Mouse (Mus musculus) ovary, postnatal 14 days (tissue): ENCODE data around the gene Lbhd1.
A peak's percentile ranks its signal among the peaks of the same experiment; 100 is the strongest.
"Not testable (repeated sequence)": the region's sequence is repeated elsewhere in the genome, so short reads cannot be mapped to it uniquely, and the experiment has no call there.

Experiments
- DNase-seq: peaks from one replicate; pipeline ENCODE4 v3.0.0; 2022; ENCODE audit warnings: low spot score

Lbhd1 gene

DNA sequence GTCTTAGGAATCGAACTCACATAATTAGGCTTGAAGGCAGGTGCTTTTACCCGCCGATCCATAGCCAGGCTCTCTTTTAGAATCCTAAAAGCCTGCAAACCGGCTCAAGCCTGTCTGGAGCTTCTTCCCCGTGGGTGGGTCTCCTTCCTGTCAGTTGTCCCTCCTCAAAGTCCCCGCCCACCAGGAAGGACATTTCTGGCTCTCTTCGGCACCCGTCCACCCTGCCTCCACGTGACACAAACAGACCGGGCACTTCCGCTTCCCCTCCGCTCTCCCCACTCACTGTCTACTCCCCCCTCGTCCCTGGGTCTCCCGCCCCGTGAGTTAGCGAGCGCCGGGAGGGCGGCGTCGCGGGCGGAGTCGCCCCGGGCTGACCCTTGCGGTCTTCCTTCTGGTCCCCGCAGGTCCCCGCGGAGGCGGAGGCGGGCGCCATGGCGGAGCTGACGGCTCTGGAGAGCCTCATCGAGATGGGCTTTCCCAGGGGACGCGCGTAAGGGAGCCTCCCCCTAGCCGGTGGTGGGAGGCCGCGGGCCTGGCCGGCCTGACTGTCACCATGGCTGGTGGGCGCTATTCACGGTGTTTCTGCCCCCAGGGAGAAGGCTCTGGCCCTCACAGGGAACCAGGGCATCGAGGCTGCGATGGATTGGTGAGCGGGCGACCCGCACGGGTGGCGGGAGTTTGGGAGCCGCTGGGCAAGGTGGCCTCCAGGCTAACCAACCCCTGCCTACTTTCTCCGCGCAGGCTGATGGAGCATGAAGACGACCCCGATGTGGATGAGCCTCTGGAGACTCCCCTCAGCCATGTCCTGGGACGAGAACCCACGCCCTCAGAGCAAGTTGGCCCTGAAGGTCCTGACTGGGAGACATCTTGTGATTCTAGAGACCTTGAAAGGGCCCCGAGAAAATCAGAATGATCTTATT, 12.0 kb upstream of the Lbhd1 start, which contains the start of gene Ubxn1:
TSS of gene Ubxn1 (plus strand) at position 230 of the 920 bp plus-strand sequence.
- DNase-seq, result peak; percentile 93

DNA sequence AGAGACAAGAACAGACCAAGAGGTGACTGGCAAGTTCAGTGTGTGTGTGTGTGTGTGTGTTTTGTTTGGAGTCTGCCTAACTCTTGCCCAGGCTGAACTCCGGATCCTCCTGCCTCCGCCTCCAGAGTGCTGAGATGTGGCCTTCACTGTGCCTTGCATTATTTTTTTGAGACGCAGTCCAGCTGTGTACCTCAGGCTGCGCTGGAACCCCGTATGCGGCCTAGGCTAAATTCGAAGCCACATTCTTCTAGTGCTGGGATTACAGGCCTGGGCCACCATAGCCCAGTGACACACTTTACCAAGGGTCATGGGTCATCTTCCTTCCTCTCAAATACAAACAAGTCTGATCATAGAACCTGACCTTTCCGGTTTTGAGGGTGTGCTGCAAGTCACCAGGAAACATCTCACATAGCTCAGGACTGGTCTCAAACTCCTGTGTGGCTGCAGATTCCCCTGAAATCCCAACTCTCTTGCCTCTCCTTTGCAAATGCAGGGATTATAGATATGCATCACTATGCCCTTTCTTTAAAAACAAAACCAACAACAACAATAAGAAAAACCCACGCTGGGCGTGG, 11.2 kb upstream of the Lbhd1 start:
- no peak for DNase-seq

DNA sequence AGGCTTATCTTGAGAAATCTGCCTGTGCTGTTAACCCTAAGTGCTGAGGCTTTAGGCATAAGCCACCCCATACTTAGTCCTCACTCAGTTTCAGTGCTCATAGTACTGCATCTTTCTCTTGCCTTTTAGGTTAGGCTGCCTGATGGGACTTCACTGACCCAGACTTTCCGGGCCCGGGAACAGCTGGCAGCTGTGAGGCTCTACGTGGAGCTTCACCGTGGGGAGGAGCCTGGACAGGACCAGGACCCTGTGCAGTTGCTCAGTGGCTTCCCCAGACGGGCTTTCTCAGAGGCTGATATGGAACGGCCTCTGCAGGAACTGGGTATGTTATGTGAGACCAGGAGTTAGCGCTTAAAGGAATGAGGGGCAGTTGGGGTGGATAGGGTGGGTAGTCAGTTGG, 8.5 kb upstream of the Lbhd1 start:
- DNase-seq, result no peak

DNA sequence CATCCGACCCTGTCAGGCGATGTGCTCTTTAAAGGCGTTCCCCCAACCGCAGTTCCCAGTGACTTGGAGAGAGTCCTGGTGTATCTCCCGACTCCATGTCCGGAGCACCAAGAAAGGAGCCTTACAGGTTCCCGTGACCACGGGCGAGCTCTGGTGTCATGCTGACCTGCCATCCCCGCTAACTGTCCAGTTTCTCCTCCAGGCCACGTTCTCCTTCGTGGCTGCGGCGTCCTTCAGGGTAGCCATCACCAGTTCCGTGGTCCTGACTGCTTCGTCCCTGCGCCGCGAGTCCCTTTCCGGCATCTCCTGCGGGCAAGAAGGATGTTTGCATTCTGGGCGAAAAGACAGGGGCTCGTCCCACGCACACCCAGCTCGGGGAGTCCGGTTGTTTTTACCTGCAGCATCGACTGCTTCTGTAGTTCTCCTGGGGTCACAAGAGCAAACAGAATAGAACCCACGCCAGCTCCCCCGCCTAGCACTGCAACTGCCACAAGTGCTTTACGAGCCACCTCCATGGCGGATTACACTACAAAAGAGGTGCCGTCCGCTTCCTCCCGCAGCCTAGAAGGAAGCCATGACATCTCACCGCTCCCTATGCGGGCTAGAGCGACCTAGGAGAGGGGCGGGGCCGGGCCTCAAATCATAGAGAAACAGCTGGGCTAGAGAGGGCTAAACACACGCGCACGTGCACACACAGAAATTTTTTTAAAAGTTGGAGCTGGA, 3.1 kb upstream of the Lbhd1 start, which contains the start of gene Uqcc3:
TSS of gene Uqcc3 (minus strand) at position 613 of the 723 bp plus-strand sequence.
- peak; percentile 78 for DNase-seq

DNA sequence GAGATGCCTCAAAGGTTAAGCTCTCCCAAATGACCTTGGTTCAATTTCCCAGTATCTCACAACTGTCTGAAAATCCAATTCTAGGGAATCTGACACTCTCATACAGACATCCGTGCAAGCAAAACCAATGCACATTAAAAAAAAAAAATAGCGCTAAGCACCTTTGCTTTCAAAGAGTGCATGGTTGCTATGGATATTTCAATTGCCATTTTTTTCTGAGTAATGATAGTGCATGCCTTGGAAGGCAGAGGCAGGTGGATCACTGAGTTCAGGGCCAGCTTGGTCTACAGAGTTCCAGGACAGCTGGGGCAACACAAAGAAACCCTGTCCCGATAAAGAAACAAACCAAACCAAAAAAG, 2.5 kb upstream of the Lbhd1 start:
- DNase-seq, result no peak

DNA sequence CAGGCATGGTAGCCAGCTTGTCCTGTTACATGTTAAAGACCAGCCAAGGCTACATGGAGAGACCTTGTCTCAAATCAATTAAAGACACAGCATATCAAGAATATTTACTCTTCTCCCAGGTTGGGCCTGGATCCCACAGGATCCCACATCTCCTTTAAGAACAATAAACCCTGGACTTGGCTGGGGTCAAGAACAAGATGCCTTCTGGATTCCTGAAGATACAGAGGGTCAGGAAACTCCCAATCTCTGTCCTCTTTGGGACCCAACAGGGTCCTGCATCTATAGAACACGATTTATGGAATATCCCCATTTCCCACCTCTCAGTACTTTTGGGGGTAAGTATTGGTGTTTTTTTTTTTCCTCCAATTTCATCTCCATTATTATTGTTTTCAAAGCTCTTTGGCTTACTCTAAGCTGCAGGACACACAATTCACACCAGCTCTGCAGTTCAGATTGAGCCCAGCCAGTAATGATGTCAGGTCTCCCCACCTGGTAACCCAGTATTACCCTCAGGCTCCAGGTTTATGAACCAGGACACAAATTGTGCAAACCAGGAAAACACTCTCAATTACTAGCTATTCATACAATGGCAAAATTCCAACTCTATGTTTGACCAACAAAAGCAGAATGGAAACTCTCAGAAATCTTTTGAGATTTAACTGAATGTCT, 3.5 kb downstream of the Lbhd1 start:
- DNase-seq, result no peak

DNA sequence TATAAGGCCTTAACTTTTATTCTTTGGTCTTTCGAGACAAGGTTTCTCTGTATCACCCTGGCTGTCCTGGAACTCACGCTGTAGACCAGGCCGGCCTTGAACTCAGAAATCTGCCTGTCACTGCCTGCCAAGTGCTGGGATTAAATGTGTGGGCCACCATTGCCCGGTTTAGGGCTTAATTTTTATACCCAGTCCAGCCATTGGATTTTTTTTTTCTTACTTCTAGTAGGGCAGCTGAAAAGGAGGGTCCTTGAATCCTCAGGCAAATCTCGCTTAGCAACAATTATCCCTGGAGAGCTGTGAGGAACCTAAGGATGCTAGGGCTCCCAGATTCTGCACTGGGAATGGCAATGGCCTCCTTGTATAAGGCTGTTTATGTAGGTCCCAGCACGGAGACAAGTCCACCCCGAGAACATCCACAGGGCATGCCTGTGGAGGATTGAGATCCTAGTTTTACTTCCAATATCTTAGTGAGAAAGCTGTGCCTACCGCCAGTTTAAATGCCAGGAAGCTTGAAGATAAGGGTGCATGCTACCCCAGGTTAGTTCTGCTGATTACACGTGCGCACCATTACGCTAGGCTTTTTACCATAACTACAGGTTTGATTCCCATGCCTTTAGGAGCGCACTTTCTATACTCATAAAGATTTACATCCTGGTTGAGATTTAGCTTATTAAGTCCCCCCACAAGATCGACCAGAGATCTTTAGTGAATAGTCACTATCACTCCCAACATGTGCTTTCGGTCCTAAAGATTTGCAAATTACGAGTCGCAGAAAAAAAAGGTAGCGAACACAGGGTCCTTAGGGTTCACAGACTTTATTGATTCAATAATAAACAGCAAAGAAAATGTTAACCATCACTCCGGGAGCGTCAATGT, 4.3 kb downstream of the Lbhd1 start:
- DNase-seq, result no peak

DNA sequence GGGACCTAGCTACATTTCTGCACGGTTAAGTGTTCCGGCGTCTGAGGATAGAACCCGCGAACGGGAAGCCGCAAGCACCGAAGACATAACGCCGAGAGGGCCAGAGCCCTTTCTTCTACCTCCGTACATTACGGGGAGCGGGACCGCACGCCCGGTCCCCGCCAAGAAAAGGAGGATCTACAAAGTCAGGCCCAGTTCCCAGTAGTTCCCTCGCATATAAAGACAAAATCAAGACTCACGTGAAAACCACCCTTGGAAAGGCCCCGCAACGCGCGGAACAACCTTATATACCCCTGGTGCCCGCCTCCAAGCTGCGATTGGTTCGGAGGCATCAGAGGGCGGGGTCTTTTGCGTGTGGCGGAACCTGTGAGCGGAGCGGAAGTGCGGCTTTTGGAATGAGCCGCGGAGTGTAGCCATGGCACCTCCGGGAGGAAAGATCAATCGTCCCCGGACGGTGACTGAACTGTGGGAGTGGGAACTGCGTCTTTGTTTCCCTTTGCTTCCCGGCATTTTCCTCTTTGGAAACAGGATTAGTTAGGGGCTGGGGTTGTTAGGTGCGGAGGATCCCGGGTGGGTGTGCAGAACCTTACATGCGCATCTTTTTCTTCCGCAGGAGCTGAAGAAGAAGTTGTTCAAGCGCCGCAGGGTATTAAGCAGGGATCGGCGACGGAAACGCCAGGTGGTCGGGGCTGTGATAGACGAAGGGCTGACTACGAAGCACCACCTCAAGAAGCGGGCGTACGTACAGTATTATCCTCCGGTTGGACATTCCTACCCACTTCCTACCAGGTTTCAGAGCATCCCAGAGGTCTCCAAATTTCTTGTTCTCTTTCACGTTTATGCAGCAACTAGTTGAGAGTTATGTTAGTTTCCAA, 5.2 kb downstream of the Lbhd1 start, which contains the start of the genes 1810009A15Rik and Gm49416:
TSS of gene 1810009A15Rik (plus strand) at position 343 of the 875 bp plus-strand sequence.
TSS of gene Gm49416 (plus strand) at position 416 of the 875 bp plus-strand sequence.
- peak; percentile 89 for DNase-seq

DNA sequence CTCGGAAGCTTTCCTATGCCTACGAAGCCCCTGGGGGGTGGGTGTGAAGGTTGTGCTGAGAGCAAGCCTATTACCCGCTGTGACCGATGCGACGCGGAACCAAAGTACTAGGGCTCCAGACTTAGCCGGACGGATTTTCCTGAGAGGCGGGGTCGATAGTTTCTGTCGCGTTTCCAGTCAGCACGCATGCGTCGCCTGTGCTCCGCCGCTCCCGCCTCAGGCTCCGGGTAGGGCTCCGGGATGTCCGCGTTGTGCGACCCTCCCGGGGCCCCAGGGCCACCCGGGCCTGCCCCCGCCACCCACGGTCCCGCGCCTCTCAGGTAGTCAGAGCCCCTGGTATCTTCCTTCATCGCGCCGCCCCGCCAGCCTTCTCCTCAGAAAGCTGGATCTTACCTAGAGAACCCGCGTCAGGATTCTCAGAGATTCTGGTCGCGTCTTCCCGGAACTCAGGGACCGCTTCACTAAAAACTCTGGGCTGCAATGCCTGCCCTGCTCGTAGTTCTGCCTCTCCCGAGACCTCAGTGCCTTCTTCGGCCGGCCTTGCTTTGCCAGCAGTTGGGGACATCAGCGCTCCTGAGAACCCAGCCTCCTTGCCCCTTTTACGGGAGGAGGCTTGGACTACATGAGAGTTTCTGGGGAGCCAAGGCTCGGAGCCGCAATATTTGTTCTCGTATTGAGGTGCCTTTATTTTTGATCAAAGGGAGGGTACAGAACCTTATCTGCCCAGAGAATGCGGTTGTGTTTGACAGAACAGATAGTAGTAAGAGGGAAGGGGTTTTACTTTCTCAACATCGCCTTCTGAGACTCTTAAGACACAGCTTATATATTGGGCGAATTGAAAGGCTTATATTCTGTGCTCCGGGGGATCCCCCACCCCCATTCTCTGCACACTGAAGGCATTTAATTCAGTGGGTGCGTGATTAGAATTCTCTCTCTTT, 9.6 kb downstream of the Lbhd1 start, which contains the start of gene Ints5:
TSS of gene Ints5 (plus strand) at position 177 of the 938 bp plus-strand sequence.
- peak; percentile 70 for DNase-seq

DNA sequence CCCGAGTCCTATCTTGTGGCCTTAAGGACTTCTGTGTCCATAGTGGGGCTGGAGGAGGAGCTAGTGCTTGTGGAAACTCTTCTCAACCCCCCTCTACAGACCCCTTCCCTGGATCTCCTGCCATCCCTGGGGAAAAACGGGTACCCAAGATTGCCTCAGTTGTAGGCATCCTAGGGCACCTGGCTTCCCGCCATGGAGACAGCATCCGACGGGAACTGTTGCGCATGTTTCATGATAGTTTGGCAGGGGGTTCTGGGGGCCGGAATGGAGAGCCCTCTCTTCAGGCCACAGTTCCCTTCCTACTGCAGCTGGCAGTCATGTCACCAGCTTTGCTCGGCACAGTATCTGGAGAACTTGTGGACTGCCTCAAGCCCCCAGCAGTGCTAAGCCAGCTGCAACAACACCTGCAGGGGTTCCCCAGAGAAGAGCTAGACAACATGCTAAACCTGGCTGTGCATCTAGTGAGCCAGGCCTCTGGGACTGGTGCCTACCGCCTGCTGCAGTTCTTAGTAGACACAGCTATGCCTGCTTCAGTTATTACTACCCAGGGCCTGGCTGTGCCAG, 11.9 kb downstream of the Lbhd1 start:
- no peak for DNase-seq

DNA sequence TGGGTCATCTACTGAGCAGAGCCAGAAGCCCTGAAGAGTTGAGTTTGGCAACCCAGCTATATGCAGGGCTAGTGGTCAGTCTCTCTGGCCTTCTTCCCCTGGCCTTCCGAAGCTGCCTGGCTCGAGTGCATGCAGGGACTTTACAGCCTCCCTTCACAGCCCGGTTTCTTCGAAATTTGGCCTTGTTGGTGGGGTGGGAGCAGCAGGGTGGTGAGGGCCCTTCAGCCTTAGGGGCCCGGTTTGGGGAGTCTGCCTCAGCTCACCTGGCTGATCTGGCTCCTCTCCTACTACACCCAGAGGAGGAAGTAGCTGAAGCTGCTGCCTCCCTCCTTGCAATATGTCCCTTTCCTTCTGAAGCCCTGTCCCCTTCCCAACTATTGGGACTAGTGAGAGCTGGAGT, 12.7 kb downstream of the Lbhd1 start:
- not testable (repeated sequence) for DNase-seq

DNA sequence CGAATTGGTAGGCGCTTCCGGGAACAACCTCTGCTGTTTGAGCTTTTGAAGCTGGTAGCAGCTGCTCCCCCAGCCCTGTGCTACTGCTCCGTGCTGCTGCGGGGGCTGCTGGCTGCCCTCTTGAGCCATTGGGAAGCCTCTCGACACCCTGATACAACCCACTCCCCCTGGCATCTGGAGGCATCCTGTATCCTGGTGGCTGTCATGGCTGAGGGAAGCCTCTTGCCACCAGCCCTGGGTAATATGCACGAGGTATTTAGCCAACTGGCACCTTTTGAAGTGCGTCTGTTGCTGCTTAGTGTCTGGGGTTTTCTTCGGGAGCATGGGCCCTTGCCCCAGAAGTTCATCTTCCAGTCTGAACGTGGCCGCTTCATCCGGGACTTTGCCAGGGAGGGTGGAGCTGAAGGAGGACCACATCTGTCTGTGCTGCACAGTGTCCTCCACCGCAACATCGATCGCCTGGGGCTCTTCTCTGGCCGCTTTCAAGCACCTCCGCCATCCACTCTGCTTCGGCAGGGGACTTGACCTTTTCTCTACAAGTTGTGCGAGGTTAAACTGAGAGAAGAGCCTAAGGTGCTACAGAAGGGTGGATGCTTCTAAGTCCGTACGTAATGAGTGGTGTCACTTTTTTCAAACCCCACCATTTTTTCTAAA, 13.8 kb downstream of the Lbhd1 start:
- DNase-seq, result peak; percentile 49

DNA sequence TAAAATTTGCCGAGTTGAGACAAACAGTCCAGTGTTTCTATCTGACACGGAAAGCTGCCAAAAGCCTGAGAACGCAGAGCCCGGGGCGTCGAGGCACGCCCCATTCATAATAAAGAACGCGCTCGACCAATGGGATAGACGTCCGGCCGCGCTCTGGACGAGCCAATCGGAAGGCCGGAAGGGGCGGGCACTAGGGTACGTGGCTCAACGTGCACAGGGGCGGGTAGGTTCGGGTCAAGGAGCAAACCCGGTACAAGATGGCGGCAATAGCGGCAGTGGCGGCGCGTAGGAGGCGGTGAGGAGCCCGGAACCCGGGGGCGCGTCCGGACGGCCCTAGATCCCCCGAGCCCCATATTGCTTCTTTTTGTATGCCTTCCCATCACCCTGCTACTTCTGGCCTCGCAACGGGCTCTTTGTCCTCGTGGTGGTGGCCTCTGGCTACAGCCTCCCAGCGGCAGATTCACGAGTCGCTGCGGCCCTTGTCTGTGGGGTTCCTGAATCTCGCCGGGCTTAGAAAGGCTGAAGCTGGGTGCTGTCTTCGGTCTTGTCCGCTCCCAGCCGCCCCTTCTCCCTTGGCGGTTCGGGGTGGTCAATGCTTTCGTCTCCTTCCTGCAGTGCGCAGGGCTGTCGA, 14.4 kb downstream of the Lbhd1 start, which contains the start of gene Ganab:
TSS of gene Ganab (plus strand) at position 207 of the 631 bp plus-strand sequence.
- peak; percentile 87 for DNase-seq

DNA sequence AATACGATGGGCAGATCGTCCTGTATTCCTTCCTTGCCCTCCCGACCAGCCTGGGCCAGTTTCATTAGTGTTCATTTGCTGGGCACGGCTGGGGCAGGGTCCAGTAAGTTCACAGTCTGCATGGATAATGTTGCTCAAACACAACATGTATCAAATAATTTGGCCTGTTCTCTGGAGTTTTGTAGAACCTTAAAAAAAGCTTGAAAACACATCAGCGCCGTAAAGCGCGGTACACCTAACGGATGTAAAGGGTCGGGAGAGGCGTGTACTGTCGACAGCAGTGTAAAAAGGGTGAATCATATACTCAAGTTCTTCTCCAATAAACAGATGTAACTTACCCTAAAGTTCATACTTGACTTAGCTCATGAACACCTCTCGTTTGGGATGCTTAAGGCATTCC, 15.0 kb downstream of the Lbhd1 start:
- no peak for DNase-seq

DNA sequence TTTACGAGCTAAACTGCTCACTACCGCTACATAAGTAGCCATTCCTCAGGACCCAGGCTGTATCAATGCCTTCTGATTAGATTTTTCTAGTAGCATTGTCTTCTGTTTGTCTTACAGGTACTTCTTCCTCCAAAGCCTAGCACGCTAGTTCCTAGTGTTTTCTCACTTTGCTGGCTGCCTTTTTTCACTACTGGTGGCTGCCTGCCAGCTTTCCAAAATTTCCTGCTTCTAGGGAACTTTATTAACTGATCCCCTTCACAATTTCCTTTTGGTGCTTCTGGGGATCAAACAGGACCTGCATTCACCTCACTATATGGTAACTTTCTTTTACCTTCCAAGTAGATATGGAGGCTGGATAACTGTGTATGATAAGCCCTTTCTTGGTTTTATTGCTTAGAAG, 15.5 kb downstream of the Lbhd1 start:
- DNase-seq, result no peak

DNA sequence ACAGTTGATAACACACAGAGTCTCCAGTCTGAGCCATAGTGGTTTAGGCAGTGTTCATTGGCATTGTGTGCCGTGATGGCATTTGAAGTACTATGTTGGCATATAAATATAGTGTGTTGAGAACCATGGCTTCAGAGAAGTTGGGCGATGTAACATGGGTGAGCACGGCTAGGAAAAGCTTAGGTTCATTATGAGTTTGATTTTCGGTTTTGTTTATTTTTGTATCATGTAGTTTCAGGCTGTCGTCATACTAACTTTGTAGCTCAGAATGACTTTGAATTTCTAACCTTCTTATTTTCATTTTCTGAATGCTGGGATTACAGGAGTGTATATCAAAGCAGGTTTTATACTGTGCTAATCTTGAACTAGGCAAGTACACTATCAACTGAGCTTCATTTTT, 19.9 kb downstream of the Lbhd1 start:
- no peak for DNase-seq

DNA sequence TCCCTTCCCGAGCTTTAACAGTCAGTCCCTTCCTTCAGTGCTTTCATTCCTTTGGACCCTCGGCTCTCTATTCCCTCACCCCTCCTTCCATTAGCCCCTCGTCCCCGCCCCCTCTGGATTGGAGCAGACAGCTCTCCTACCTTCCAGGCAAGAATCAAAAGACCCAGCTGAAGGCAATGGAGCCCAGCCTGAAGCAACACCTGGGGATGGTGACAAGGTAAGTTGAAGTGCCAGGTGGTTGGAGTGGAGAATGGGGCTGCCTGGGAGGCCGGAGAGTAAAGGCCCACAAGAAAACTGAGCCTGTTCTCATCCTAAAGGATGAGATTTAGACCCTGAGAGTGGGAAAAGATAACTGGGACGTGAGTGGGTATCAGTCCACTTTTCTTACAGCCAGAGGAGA, 25.0 kb downstream of the Lbhd1 start:
- no peak for DNase-seq
